Mouse (Mus musculus) forebrain, embryonic 16.5 days (tissue): ENCODE results near the gene Nudt19. TPM values are rescaled to one million over a fixed set of nuclear protein-coding genes. Genes with fewer than 3 reads are reported as not detected.
A peak's percentile ranks its signal among the peaks of the same experiment; 100 is the strongest.
"Not testable (repeated sequence)": the region's sequence is repeated elsewhere in the genome, so short reads cannot be mapped to it uniquely, and the experiment has no call there.

Experiments used
- ATAC-seq: fragments of 200-750 bp; cut with Nextera tagmentation; 2 replicates; pipeline ENCODE4 v1.8.0; 2017; ENCODE audit warnings: mild to moderate bottlenecking, moderate library complexity
- H3K27ac ChIP-seq: fragments of 300-500 bp; sonication (generic); 2 replicates; pipeline ENCODE4 v1.5.1; 2014; ENCODE audit warnings: low read length, control low read depth
- H3K27me3 ChIP-seq: fragments of 300-500 bp; sonication (generic); replicated peaks from 2 replicates; pipeline ENCODE4 v1.6.1; 2014; ENCODE audit warnings: low read length; ENCODE audit not compliant: control insufficient read depth, insufficient read depth
- H3K36me3 ChIP-seq: fragments of 300-500 bp; sonication (generic); 2 replicates; pipeline ENCODE4 v1.6.1; 2014; ENCODE audit not compliant: control insufficient read depth, insufficient read depth
- H3K4me1 ChIP-seq: fragments of 300-500 bp; sonication (generic); replicated peaks from 2 replicates; pipeline ENCODE4 v1.6.1; 2014; ENCODE audit warnings: low read length; ENCODE audit not compliant: control insufficient read depth, insufficient read depth
- H3K4me2 ChIP-seq: fragments of 300-500 bp; sonication (generic); 2 replicates; pipeline ENCODE4 v1.6.1; 2014; ENCODE audit warnings: mild to moderate bottlenecking, low read length, control low read depth
- H3K4me3 ChIP-seq: fragments of 300-500 bp; sonication (generic); replicated peaks from 2 replicates; pipeline ENCODE4 v1.5.1; 2014; ENCODE audit warnings: mild to moderate bottlenecking, low read length, control low read depth
- H3K9ac ChIP-seq: fragments of 300-500 bp; sonication (generic); replicated peaks from 2 replicates; pipeline ENCODE4 v1.6.1; 2014; ENCODE audit warnings: low read depth, low read length, control low read depth
- H3K9me3 ChIP-seq: fragments of 300-500 bp; sonication (generic); 2 replicates; pipeline ENCODE4 v1.6.1; 2016; ENCODE audit warnings: low read length; ENCODE audit not compliant: control insufficient read depth
- WGBS: fragments of 180-500 bp; shearing (Covaris S2); extraction: QIAGEN DNeasy Blood & Tissue Kit; methylation state at CpG from one replicate; pipeline ENCODE4 v1.1.7; 2014; 5-methylcytosine and 5-hydroxymethylcytosine counted together
- polyA plus RNA-seq: library from polyadenylated mRNA; unstranded; fragments of >200 nt; fragmentation: Nextera tagmentation; extraction: Ambion mirVana; gene quantifications from 2 replicates; pipeline ENCODE4 v1.2.1, GENCODE M21; 2015

The Nudt19 gene
- polyA plus RNA-seq, 1 experiment from 2014 or later = 111 TPM

- Histone ChIP-seq H3K27me3 (no peaks in the 10 kb centered on the region), H3K9me3 (no peaks in the 10 kb centered on the region), H3K4me1 (peaks cover 12% of the 10 kb centered on the region), H3K4me2 (no peak overlapping the region), H3K9ac (no peak overlapping the region), H3K36me3 (no peaks in the 10 kb centered on the region), H3K4me3 (no peak overlapping the region), H3K27ac (no peak overlapping the region)
- WGBS = 88% methylated on average over 5 of the region's 5 CpGs
- ATAC-seq = no peak
Measured at GRCm38 (mm10) chr7:35556905-35557304, 801 bp upstream of the Nudt19 start.

- Histone ChIP-seq H3K36me3 (peaks cover under 1% of the 10 kb centered on the region), H3K27ac (peak overlapping the region; percentile 87), H3K4me1 (peaks cover 12% of the 10 kb centered on the region), H3K9ac (peak overlapping the region; percentile 84), H3K4me3 (peak overlapping the region; percentile 66), H3K9me3 (no peaks in the 10 kb centered on the region), H3K27me3 (no peaks in the 10 kb centered on the region), H3K4me2 (peak overlapping the region; percentile 97)
- ATAC-seq = peak; percentile 95
- under 1% methylated on average over 93 of the region's 93 CpGs for WGBS
Measured at GRCm38 (mm10) chr7:35555224-35556204, 590 bp downstream of the Nudt19 start.

GRCm38 (mm10) chr7:35554605-35555175, 1.4 kb downstream of the Nudt19 start:
- peak overlapping the region; percentile 66 for H3K4me3 ChIP-seq
- no peaks in the 10 kb centered on the region for H3K27me3 ChIP-seq
- peaks cover 5% of the 10 kb centered on the region for H3K36me3 ChIP-seq
- peak overlapping the region; percentile 87 for H3K27ac ChIP-seq
- peak overlapping the region; percentile 84 for H3K9ac ChIP-seq
- H3K9me3 ChIP-seq = no peaks in the 10 kb centered on the region
- peaks cover 12% of the 10 kb centered on the region for H3K4me1 ChIP-seq
- 3% methylated on average over 28 of the region's 28 CpGs for WGBS
- peak overlapping the region; percentile 97 for H3K4me2 ChIP-seq
- peak; percentile 60 for ATAC-seq

GRCm38 (mm10) chr7:35553751-35554604, 2.1 kb downstream of the Nudt19 start:
- Histone ChIP-seq H3K4me1 (peaks cover 12% of the 10 kb centered on the region), H3K9ac (no peak overlapping the region), H3K27ac (no peak overlapping the region)

GRCm38 (mm10) chr7:35545881-35546280, 10.2 kb downstream of the Nudt19 start:
- H3K4me2 ChIP-seq = no peak overlapping the region
- no peaks in the 10 kb centered on the region for H3K27me3 ChIP-seq
- 32% methylated on average over 4 of the region's 4 CpGs for WGBS
- ATAC-seq = peak; percentile 75
- H3K27ac ChIP-seq = no peak overlapping the region
- H3K4me3 ChIP-seq = no peak overlapping the region
- H3K9me3 ChIP-seq = no peaks in the 10 kb centered on the region
- H3K9ac ChIP-seq = no peak overlapping the region
- H3K4me1 ChIP-seq = no peaks in the 10 kb centered on the region
- H3K36me3 ChIP-seq = peaks cover 15% of the 10 kb centered on the region

More at GRCm38 (mm10) chr7:35553751-35554604, 2.1 kb downstream of the Nudt19 start:
- peaks cover 9% of the 10 kb centered on the region for H3K36me3 ChIP-seq
- WGBS = 65% methylated on average over 10 of the region's 10 CpGs
- H3K4me3 ChIP-seq = peak overlapping the region; percentile 66
- peak overlapping the region; percentile 97 for H3K4me2 ChIP-seq
- H3K9me3 ChIP-seq = no peaks in the 10 kb centered on the region
- no peak for ATAC-seq
- H3K27me3 ChIP-seq = no peaks in the 10 kb centered on the region

- H3K4me1 ChIP-seq = no peaks in the 10 kb centered on the region
- 93% methylated on average over 17 of the region's 17 CpGs for WGBS
- no peak within 1 kb of the TSS for H3K9ac ChIP-seq
- H3K27me3 ChIP-seq = no peaks in the 10 kb centered on the region
- ATAC-seq = no peak
- no peak within 1 kb of the TSS for H3K27ac ChIP-seq
- no peaks in the 10 kb centered on the region for H3K36me3 ChIP-seq
- H3K9me3 ChIP-seq = no peaks in the 10 kb centered on the region
- H3K4me2 ChIP-seq = no peak within 1 kb of the TSS
- H3K4me3 ChIP-seq = no peak within 1 kb of the TSS
Measured at GRCm38 (mm10) chr7:35537562-35537961, 18.5 kb downstream of the Nudt19 start, which contains the start of gene Tdrd12. Gene Tdrd12, minus strand, starts transcription at chr7:35537745.

GRCm38 (mm10) chr7:35535750-35536512, 20.2 kb downstream of the Nudt19 start:
- no peaks in the 10 kb centered on the region for H3K27me3 ChIP-seq
- no peak overlapping the region for H3K9ac ChIP-seq
- H3K27ac ChIP-seq = no peak overlapping the region
- no peak for ATAC-seq
- H3K9me3 ChIP-seq = no peaks in the 10 kb centered on the region
- no peak overlapping the region for H3K4me2 ChIP-seq
- H3K4me3 ChIP-seq = no peak overlapping the region
- H3K4me1 ChIP-seq = no peaks in the 10 kb centered on the region
- no peaks in the 10 kb centered on the region for H3K36me3 ChIP-seq
- 84% methylated on average over 12 of the region's 12 CpGs for WGBS

GRCm38 (mm10) chr7:35530544-35530943, 25.6 kb downstream of the Nudt19 start:
- not testable (repeated sequence) for ATAC-seq, H3K4me3 ChIP-seq, H3K27ac ChIP-seq, H3K9ac ChIP-seq, H3K4me1 ChIP-seq, H3K9me3 ChIP-seq, H3K27me3 ChIP-seq, H3K4me2 ChIP-seq, H3K36me3 ChIP-seq
- 16% methylated on average over 1 of the region's 1 CpGs for WGBS
